In genomic region chr9:34918976-34919375, GRCm38 (mm10) we compare ENCODE assay signal across 15 mouse cellular contexts.
DNase-seq lines count a peak whose midpoint lies in the region; TF ChIP-seq lines count a peak whose summit lies in the region.
"Had no signal": no experiment of that assay in that cellular context is flagged by ENCODE, and none has a peak within 500 bp of the region (broad histone marks: within the 10 kb centered on the region; RNA-seq: fewer than 3 reads in every experiment).

No protein-coding gene starts in this region.

- H3K4me3 ChIP-seq in layer of hippocampus, adult 2 months: no peak overlapping the region

- no peak for TF ChIP-seq CTCF in layer of hippocampus, adult 2 months (conservative IDR thresholded peaks at IDR 0.05)

- H3K27ac ChIP-seq in layer of hippocampus, adult 2 months: peak overlapping the region; percentile 32; the same call in 1 of the 2 replicates

- DNase-seq in adrenal gland, adult 2 months: peak; percentile 15
- no peak for DNase-seq in adrenal gland, postnatal 25 days
- peak; percentile 47 for DNase-seq in cerebellum, adult 9-11 months
- no peak for DNase-seq in cerebellum, adult 11 months
- peak; percentile 52 to 65 for DNase-seq in cerebellum, postnatal 25 days
- no peak for DNase-seq in cerebellum, adult 9-10 months
- no peak for DNase-seq in layer of hippocampus, adult 2 months (ENCODE audit: low spot score in 2 of 2)
- DNase-seq in layer of hippocampus, postnatal 36 days: no peak
- DNase-seq: adrenal gland, adult 8-10 months; adrenal gland, postnatal 10 days; adrenal gland, postnatal 14 days; B cell, adult 2 months; cerebellum, adult 11-12 months; cerebellum, adult 18-20 months; cerebellum, adult 8-10 months had no signal

Comparison
In these comparisons a context has a peak if more than half of its experiments do, and no peak if none do; other contexts are left out.
1. DNase-seq: peak in adrenal gland, adult 2 months (single experiment), cerebellum, adult 9-11 months (single experiment) and cerebellum, postnatal 25 days (2 of 2); none in adrenal gland, postnatal 25 days (single experiment), cerebellum, adult 11 months (single experiment), cerebellum, adult 9-10 months (single experiment), layer of hippocampus, adult 2 months (0 of 2) and layer of hippocampus, postnatal 36 days (0 of 2).